Mouse (Mus musculus) intestine, postnatal 0 days (tissue): ENCODE results near the gene Kdm6a. TPM values are rescaled to one million over a fixed set of nuclear protein-coding genes. Genes with fewer than 3 reads are reported as not detected.

Experiments
- ATAC-seq: fragments of 200-750 bp; cut with Nextera tagmentation; 2 replicates; pipeline ENCODE4 v1.8.0; 2017; ENCODE audit warnings: mild to moderate bottlenecking, moderate TSS enrichment, moderate library complexity
- H3K27ac ChIP-seq: fragments of 300-500 bp; sonication (generic); 2 replicates; pipeline ENCODE4 v1.5.1; 2014; ENCODE audit warnings: mild to moderate bottlenecking, low read depth, low read length, moderate library complexity
- H3K27me3 ChIP-seq: fragments of 300-500 bp; sonication (generic); replicated peaks from 2 replicates; pipeline ENCODE4 v1.6.1; 2014; ENCODE audit warnings: low read length, mixed read lengths; ENCODE audit not compliant: control insufficient read depth, insufficient read depth
- H3K36me3 ChIP-seq: fragments of 300-500 bp; sonication (generic); 2 replicates; pipeline ENCODE4 v1.6.1; 2014; ENCODE audit warnings: mild to moderate bottlenecking, moderate library complexity; ENCODE audit not compliant: control insufficient read depth, insufficient read depth
- H3K4me1 ChIP-seq: fragments of 300-500 bp; sonication (generic); replicated peaks from 2 replicates; pipeline ENCODE4 v1.6.1; 2014; ENCODE audit warnings: antibody characterized with exemption, low read length, mixed read lengths; ENCODE audit not compliant: control insufficient read depth, insufficient read depth
- H3K4me2 ChIP-seq: fragments of 300-500 bp; sonication (generic); replicated peaks from 2 replicates; pipeline ENCODE4 v1.6.1; 2014; ENCODE audit warnings: low read depth, mild to moderate bottlenecking, moderate library complexity
- H3K4me3 ChIP-seq: fragments of 300-500 bp; sonication (generic); 2 replicates; pipeline ENCODE4 v1.5.1; 2014; ENCODE audit warnings: low read depth, low read length
- H3K9ac ChIP-seq: fragments of 300-500 bp; sonication (generic); 2 replicates; pipeline ENCODE4 v1.6.1; 2014; ENCODE audit warnings: mild to moderate bottlenecking, low read depth, low read length
- H3K9me3 ChIP-seq: fragments of 300-500 bp; sonication (generic); 2 replicates; pipeline ENCODE4 v1.6.1; 2016; ENCODE audit warnings: mixed run types; ENCODE audit not compliant: control insufficient read depth
- CTCF ChIP-seq: sonication (generic); IDR thresholded peaks from 2 replicates; pipeline ENCODE4 v1.5.1; 2016; ENCODE audit warnings: low read depth, mild to moderate bottlenecking, control low read depth, antibody characterized with exemption, moderate library complexity
- WGBS: fragments of 180-500 bp; shearing (Covaris S2); extraction: QIAGEN DNeasy Blood & Tissue Kit; methylation state at CpG from one replicate; pipeline ENCODE4 v1.1.7; 2014; 5-methylcytosine and 5-hydroxymethylcytosine counted together
- polyA plus RNA-seq: library from polyadenylated mRNA; unstranded; fragments of >200 nt; fragmentation: Nextera tagmentation; extraction: Ambion mirVana; gene quantifications from 2 replicates; pipeline ENCODE4 v1.2.1, GENCODE M21; 2015

The Kdm6a gene
- polyA plus RNA-seq, 1 experiment from 2014 or later, result 9.5 TPM

- no peaks in the 10 kb centered on the region for H3K9me3 ChIP-seq
Measured at GRCm38 (mm10) chrX:18179492-18179891, 17.1 kb downstream of the Kdm6a start.

GRCm38 (mm10) chrX:18187203-18187602 lies 24.8 kb downstream of the Kdm6a start:
- no peaks in the 10 kb centered on the region for H3K9me3 ChIP-seq
- ATAC-seq, result no peak
- no peak for TF ChIP-seq CTCF
- 0 out of 2 replicates have a peak, but pooled peaks cover 6% of the 10 kb centered on the region for H3K4me1 ChIP-seq
- no peak overlapping the region for H3K4me2 ChIP-seq
- no peaks in the 10 kb centered on the region for H3K36me3 ChIP-seq
- no peaks in the 10 kb centered on the region for H3K27me3 ChIP-seq
- H3K4me3 ChIP-seq, result no peak overlapping the region
- no peak overlapping the region for H3K9ac ChIP-seq
- no peak overlapping the region for H3K27ac ChIP-seq

More at GRCm38 (mm10) chrX:18179492-18179891, 17.1 kb downstream of the Kdm6a start:
- Histone ChIP-seq H3K27ac (no peak overlapping the region), H3K4me2 (no peak overlapping the region), H3K9ac (no peak overlapping the region), H3K36me3 (no peaks in the 10 kb centered on the region), H3K4me1 (no peaks in the 10 kb centered on the region), H3K4me3 (no peak overlapping the region), H3K27me3 (no peaks in the 10 kb centered on the region)
- no peak for TF ChIP-seq CTCF
- WGBS, result 44% methylated on average over 1 of the region's 1 CpGs
- no peak for ATAC-seq

- 98% methylated on average over 2 of the region's 2 CpGs for WGBS
- Histone ChIP-seq H3K9me3 (no peaks in the 10 kb centered on the region), H3K27me3 (no peaks in the 10 kb centered on the region), H3K9ac (no peak overlapping the region), H3K4me3 (no peak overlapping the region), H3K4me1 (0 out of 2 replicates have a peak, but pooled peaks cover 6% of the 10 kb centered on the region), H3K36me3 (no peaks in the 10 kb centered on the region), H3K4me2 (no peak overlapping the region), H3K27ac (no peak overlapping the region)
- ATAC-seq, result no peak
- TF ChIP-seq CTCF, result no peak
Measured at GRCm38 (mm10) chrX:18188293-18188692, 25.9 kb downstream of the Kdm6a start.

GRCm38 (mm10) chrX:18239572-18239971 lies 77.2 kb downstream of the Kdm6a start:
- no peak overlapping the region for H3K4me3 ChIP-seq
- H3K4me2 ChIP-seq, result no peak overlapping the region
- no peak for TF ChIP-seq CTCF
- H3K4me1 ChIP-seq, result no peaks in the 10 kb centered on the region
- no peak overlapping the region for H3K27ac ChIP-seq
- no peaks in the 10 kb centered on the region for H3K9me3 ChIP-seq
- ATAC-seq, result no peak
- H3K9ac ChIP-seq, result no peak overlapping the region
- no peaks in the 10 kb centered on the region; the same call in 1 of the 2 replicates for H3K36me3 ChIP-seq
- WGBS, result 88% methylated on average over 1 of the region's 1 CpGs
- H3K27me3 ChIP-seq, result no peaks in the 10 kb centered on the region

- WGBS, result 92% methylated on average over 4 of the region's 4 CpGs
- H3K27me3 ChIP-seq, result no peaks in the 10 kb centered on the region
- no peak for ATAC-seq
- H3K4me3 ChIP-seq, result no peak overlapping the region
- no peak overlapping the region for H3K27ac ChIP-seq
- H3K36me3 ChIP-seq, result peaks cover 4% of the 10 kb centered on the region; the same call in 1 of the 2 replicates
- TF ChIP-seq CTCF, result no peak
- no peaks in the 10 kb centered on the region for H3K9me3 ChIP-seq
- H3K4me1 ChIP-seq, result no peaks in the 10 kb centered on the region
- H3K4me2 ChIP-seq, result no peak overlapping the region
- no peak overlapping the region for H3K9ac ChIP-seq
Measured at GRCm38 (mm10) chrX:18250621-18251020, 88.2 kb downstream of the Kdm6a start.

- Histone ChIP-seq H3K9ac (no peak overlapping the region), H3K27me3 (no peaks in the 10 kb centered on the region), H3K4me3 (no peak overlapping the region), H3K4me1 (no peaks in the 10 kb centered on the region), H3K27ac (no peak overlapping the region), H3K4me2 (no peak overlapping the region), H3K36me3 (peaks cover 16% of the 10 kb centered on the region; the same call in 1 of the 2 replicates), H3K9me3 (no peaks in the 10 kb centered on the region)
- TF ChIP-seq CTCF, result peak; percentile 88
- ATAC-seq, result no peak
- 37% methylated on average over 4 of the region's 4 CpGs for WGBS
Measured at GRCm38 (mm10) chrX:18254767-18255166, 92.4 kb downstream of the Kdm6a start.
